Mouse (Mus musculus): ENCODE results near the gene Minpp1.

Minpp1 gene

GRCm38 (mm10) chr19:32489166-32489895 lies 3.8 kb downstream of the Minpp1 start:
- no peak for DNase-seq

DNA sequence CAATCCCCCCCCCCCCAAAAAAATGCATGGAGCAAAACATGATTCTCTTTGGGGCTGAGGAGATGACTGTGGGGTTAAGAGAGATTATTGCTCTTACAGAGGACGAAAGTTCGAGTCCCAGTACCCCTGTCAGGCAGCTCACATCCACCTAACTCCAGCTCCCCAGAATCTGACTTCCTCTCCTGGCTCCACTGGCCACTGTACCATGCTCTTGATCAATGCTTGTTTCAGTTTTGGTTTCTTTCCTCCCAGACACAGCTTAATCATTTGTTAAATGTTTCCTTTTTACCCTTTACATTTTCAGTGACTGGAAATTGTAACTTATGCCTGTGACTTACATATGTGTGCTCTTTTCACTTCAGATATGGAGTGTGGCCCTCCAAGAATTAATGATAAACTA lies 5.4 kb downstream of the Minpp1 start:
- DNase-seq, result no peak

DNA sequence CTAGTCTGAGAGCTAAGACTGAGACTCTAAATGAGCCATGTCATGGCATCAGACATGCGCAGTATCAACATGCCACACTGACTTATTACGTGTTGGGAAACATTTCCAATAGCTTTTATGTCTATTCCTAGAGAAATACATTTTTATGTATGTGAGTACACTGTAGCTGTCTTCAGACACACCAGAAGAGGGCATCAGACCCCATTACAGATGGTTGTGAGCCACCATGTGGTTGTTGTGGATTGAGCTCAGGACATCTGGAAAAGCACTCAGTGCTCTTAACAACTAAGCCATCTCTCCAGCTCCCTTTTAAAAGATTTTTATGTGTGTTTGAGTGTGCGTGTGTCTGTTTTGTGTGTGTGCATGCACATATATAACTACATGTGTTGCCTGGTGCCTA lies 6.8 kb downstream of the Minpp1 start:
- no peak for DNase-seq

GRCm38 (mm10) chr19:32492981-32493380 lies 7.4 kb downstream of the Minpp1 start:
- DNase-seq, result no peak

- no peak for DNase-seq
Observed at GRCm38 (mm10) chr19:32493471-32493870, 7.9 kb downstream of the Minpp1 start.

DNA sequence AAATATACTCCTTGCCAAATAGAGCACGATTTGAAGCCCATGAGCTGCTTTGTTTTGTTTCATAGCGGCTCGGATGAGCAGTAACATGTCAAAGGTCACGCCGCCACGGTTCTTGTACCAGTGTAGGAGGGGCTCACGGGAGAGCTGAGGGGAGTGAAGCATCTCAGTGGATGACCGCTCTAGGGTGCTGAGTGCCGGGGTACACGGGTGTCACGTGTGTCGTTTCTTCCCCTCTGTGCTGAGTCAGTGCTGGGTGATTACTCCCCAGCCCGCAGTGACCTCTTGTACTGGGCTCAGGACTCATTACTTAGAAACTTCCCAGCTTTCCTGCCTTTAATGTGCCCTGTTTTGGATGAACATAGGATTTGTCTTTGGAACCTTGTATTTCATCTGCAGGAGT lies 9.0 kb downstream of the Minpp1 start:
- no peak for DNase-seq

GRCm38 (mm10) chr19:32495034-32495433 lies 9.5 kb downstream of the Minpp1 start:
- DNase-seq, result no peak

GRCm38 (mm10) chr19:32497411-32497810 lies 11.8 kb downstream of the Minpp1 start:
- no peak for DNase-seq

GRCm38 (mm10) chr19:32498002-32498401 lies 12.4 kb downstream of the Minpp1 start:
- no peak for DNase-seq

GRCm38 (mm10) chr19:32501414-32501813 lies 15.8 kb downstream of the Minpp1 start:
- DNase-seq, result no peak

- no peak for DNase-seq
Observed at GRCm38 (mm10) chr19:32506081-32506480, 20.5 kb downstream of the Minpp1 start.

- DNase-seq, result no peak
Observed at GRCm38 (mm10) chr19:32506514-32506913, 20.9 kb downstream of the Minpp1 start.

DNA sequence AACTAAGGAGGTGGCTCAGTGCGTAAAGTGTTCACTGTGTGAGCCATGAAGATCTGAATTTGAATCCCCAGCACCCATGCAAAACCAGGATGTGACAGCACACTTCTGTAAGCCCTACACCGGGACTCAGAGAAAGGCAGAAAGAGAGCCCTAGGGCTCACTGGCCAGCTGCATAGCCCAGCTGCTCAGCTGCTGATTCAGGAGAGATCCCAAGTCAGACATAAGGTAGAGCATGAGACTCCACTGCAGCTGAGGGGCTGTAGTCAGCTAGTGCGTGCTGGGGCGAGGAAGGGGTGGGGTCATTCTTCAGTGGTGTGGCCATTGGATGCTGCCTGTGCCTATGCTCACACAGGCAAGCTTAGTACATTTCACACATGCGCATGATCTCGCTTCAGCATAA lies 21.5 kb downstream of the Minpp1 start:
- no peak for DNase-seq

GRCm38 (mm10) chr19:32507526-32507925 lies 22.0 kb downstream of the Minpp1 start:
- no peak for DNase-seq

GRCm38 (mm10) chr19:32510267-32510666 lies 24.7 kb downstream of the Minpp1 start:
- DNase-seq, result no peak

DNA sequence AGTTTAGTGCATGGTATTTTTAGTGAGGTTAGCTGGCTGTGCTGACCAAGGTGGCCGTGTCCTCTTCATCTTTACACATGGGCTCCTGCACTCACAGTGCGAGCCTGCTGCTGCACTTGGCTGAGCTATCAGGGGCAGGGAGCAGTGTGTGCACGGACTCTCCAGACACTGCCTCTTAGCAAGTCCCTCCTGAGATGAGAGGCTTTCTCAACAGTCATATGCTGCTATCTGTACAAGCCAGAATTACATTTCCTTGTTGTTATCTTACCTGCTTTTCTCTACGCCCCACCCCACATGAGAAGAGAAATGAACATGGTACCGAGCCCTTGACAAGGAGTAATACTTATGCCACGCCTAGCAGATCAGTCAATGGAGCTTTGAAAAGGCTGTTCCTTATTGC lies 25.4 kb downstream of the Minpp1 start:
- no peak for DNase-seq

GRCm38 (mm10) chr19:32512518-32512917 lies 26.9 kb downstream of the Minpp1 start:
- no peak for DNase-seq

DNA sequence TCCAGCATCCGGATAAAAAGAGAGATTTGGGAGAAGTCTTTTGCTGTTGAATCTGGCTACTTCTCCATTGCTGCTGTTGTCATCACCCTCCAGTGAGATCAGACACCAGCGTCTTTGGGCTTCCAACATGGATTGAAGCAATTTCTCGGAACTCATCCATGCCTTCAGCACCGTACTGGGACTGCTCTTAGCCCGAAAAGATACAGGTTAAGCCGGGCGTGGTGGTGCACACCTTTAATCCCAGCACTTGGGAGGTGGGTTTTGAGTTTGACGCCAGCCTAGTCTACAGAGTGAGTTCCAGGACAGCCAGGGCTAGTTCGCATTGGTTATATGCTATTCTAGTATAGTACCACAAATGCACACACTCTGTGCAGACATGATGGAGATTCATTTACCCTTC lies 31.0 kb downstream of the Minpp1 start:
- DNase-seq, result no peak

GRCm38 (mm10) chr19:32521446-32521845 lies 35.9 kb downstream of the Minpp1 start:
- no peak for DNase-seq

DNA sequence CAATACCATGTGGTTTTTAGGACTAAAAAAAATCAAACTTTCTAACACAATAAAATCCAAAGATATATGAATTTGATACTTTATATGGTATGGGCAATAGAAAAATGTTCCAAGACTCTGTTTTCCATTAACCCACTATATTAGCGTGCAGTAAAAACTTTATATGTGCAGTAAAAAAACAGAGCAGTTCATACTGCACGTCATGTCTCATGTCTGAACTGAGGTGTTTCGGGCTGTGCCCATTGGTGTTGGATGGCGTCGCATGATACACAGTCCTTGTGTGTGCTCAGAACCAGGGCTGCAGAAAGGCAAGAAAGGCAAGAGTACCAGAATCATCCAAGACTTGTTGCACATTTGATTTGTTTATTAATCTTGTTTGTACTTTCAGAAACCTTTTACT lies 36.7 kb downstream of the Minpp1 start:
- DNase-seq, result no peak

DNA sequence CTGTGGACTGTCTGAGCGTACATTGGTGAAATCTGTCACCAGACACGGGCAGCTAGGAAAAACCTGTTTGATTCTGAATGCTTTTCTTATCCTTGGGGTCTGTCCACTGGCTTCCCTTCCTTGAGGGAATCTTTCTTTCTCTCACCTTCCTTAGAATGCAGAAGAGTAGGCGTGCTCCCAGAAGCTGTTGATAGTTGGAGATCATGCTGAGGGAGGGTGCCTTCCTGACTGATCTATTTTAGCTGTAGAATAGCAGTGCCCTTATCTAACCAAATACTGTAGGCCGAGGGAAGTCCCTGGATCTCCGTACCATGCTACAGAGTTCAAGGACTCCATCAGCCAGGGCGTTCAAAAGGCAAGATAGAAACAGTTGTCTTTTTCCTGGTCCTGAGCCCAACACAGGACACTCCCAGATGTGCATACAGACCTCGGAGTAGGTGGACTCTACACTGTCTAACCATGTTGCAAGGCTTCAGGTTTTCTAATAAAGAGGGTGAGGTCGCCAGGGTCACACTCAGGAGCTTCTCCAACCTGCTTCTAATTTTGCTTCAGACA lies 37.3 kb downstream of the Minpp1 start:
- no peak for DNase-seq

GRCm38 (mm10) chr19:32523769-32524515 lies 38.4 kb downstream of the Minpp1 start:
- no peak for DNase-seq

- no peak for DNase-seq
Observed at GRCm38 (mm10) chr19:32524516-32524860, 38.9 kb downstream of the Minpp1 start.

GRCm38 (mm10) chr19:32527139-32527538 lies 41.6 kb downstream of the Minpp1 start:
- no peak for DNase-seq
